Mouse (Mus musculus) activated CD4-positive, CD25-positive, alpha-beta regulatory T cell, adult 4 months (primary cell): Measurements from ENCODE around the gene Gcnt4. TPM values are rescaled to one million over a fixed set of nuclear protein-coding genes. Genes with fewer than 3 reads are reported as not detected.

Experiments
- ATAC-seq: one replicate; pipeline ENCODE4 v1.8.0; 2017
- polyA plus RNA-seq, 2 experiments: library from polyadenylated mRNA; unstranded; fragments of 100-300 nt; shearing (Covaris generic); gene quantifications; one replicate each; pipeline ENCODE4 v1.2.1; 2017

Gene Gcnt4
- polyA plus RNA-seq, 2 experiments from 2014 or later: not detected

GRCm38 (mm10) chr13:96993291-96993989 is 69.0 kb downstream of the Gcnt4 start:
- no peak for ATAC-seq

- no peak for ATAC-seq
Observed at GRCm38 (mm10) chr13:96995243-96995642, 70.8 kb downstream of the Gcnt4 start.

- no peak for ATAC-seq
Observed at GRCm38 (mm10) chr13:96997080-96997479, 72.6 kb downstream of the Gcnt4 start.

Other genes starting within 250 kb of the Gcnt4 start
- gene Ankrd31, start 176.4 kb upstream of the Gcnt4 start, polyA plus RNA-seq: under 1 TPM in 1 of 2 experiments, not detected in 1; 0.11 TPM
- not detected for gene 1700029F12Rik, start 109.7 kb downstream of the Gcnt4 start, polyA plus RNA-seq
- gene Fam169a, start 142.6 kb downstream of the Gcnt4 start, polyA plus RNA-seq: under 1 TPM; 0.56 to 0.71 TPM
- gene Gm6169, start 174.5 kb downstream of the Gcnt4 start, polyA plus RNA-seq: 1 to 10 TPM; 5.1 to 9.7 TPM
- gene Gfm2, start 213.2 kb downstream of the Gcnt4 start, polyA plus RNA-seq: 10 to 100 TPM; 38.3 to 42.6 TPM
- 100 to 1,000 TPM; 119 to 163 TPM for gene Nsa2, start 213.2 kb downstream of the Gcnt4 start, polyA plus RNA-seq